Mouse (Mus musculus): Measurements from ENCODE around the gene Hoxb6. TPM values are rescaled to one million over a fixed set of nuclear protein-coding genes. Genes with fewer than 3 reads are reported as not detected.
A peak's percentile ranks its signal among the peaks of the same experiment; 100 is the strongest.

Hoxb6 gene
- total and polyA plus RNA-seq, 3 experiments: 33.0 to 210 (median 72.2) TPM

DNA sequence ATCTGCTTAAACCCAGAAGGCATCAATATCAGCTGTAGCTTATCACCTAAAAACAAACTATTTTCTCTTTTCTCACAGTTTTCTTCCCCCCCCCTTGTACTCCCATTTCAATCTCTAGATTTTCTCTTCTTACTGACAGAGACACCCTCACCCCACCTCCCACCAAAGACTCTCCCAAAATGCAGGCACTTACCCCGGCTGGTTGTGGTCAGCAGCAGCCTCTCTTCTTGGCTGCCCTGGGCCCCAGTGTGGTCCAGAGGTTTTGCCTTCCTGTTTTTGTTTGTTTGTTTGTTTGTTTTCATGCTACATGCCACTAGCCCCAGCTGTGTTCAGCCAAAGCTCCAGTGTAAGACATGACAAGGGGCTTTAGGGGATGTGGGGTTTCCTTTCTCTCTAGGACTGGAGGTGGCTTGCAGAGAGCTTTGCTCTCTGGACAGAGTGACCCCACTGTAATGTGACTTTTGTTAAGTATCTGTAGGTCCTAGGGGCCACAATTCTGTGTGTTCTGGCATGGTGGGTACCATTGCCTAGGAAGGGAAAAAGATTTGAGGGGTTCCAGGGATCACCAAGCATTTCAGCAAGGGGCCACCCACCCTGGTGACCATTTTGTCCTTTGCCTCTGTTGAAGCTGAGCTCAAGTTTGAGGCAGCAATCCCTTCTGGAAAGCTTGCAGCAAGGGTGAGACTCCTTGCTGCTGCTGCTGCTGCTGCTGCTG, 24.1 kb upstream of the Hoxb6 start:
- DNase-seq: no peak

DNA sequence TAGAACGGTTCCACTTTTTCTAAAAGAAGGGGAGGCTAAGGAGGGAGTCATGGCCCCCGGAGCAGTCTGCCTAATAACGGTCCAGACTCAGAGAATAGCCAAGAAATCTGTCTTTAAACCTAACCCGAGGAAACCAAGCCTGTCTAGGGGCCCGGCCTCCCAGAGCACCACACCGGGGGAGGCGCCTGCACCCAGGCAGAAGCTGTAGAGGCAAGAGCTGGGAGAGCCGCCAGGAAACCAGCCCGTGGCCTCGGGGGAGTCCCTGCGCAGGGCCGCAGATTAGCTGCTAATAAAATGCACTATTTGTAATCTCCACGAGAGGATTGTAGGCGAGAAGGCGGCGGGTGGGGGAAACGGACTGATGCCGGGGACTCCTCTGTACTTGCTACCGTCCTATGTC, 22.4 kb upstream of the Hoxb6 start:
- DNase-seq: peak; percentile 94

DNA sequence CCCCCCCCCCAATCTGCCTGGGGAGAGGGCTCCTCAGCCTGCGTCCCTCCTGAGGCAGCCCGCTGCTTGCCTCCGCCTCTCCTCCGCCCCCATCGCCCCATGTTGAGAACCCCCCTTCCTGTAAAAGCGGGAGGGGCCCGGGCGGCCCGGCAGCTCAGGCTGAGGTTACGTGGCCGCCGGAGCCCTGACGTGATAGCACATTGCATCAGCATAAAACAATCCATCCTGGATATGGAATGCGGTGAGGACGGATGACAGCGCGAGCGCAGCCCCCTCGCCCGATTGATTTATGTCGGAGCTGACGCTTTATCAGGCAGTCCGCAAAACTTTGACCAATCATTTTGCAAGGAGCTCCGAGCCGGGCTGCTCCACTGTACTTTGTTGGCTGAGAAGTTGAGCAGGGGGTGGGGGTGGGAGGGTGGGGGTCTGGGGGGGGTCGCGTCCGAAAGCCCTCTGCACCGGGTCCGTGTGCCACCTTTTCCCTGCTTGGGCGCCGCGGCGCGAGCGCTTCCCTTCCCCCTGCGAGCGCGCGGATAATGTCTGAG, 21.2 kb upstream of the Hoxb6 start, which contains the start of gene Hoxb9:
Hoxb9 (plus strand) TSS at position 462 of the 545 bp plus-strand sequence.
- DNase-seq: peak; percentile 96

DNA sequence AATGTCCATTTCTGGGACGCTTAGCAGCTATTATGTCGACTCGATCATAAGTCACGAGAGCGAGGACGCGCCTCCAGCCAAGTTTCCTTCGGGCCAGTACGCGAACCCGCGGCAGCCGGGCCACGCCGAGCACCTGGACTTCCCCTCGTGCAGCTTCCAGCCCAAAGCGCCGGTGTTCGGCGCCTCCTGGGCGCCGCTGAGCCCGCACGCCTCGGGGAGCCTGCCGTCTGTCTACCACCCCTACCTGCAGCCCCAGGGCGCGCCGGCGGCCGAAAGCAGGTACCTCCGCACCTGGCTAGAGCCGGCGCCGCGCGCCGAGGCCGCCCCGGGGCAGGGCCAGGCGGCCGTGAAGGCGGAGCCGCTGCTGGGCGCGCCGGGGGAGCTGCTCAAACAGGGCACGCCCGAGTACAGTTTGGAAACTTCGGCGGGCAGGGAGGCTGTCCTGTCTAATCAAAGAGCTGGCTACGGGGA, 20.7 kb upstream of the Hoxb6 start:
- peak; percentile 86 for DNase-seq

DNA sequence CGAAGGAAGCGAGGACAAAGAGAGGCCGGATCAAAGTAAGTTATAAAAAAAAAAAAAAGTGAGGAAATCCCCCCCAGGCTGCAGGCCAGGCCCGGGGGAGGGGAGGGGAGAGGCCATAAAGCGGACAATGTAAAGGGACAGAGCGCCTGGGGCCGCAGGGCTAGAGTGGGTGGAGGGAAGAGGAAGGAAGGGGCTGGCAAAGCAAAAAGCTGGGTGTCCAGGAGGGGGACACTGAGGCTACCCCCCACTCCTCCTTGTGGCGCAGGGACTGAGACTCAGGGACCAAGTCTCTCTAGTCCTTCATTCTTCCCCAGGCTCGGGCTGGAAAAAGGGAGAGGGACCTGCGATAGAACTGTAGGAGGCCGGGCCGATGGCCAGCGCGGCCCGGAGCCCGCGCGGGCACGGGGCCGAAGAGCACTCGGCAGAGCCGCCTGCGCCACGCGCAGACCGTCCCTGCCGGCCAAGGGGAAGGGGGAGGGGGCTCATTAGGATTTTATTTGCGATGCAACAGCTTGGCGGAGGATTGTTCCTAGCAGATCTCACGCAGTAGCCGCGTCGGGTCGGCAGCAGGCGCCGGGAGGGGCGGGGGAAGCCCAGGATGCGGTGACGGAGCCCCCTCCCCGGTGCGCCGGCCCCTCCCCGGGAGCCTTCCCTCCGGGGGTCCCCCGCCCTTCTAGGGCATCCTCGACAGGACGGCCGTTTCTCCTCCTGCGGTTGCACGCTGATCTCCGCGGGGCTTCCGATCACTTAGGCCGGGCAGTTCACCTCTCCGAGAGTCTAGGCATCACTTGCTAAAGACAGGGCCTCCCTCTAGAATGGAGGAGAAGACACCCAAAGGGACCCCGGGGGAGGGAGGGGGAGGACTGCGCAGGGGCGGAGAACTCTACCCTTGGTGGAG, 20.0 kb upstream of the Hoxb6 start:
- DNase-seq: peak; percentile 76

DNA sequence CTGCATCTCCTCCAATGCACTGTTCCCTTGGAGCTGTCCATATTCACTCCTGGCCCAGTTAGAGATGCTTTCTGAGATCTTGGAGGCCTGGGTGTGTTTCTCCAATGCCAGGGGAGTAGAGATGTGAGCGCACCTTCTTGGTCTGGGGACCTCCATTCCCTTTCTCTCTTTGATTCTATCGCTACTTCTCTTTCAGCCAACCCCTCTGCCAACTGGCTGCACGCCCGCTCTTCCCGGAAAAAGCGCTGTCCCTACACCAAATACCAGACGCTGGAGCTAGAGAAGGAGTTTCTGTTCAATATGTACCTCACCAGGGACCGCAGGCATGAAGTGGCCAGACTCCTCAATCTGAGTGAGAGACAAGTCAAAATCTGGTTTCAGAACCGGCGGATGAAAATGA, 17.8 kb upstream of the Hoxb6 start:
- peak; percentile 59 for DNase-seq

DNA sequence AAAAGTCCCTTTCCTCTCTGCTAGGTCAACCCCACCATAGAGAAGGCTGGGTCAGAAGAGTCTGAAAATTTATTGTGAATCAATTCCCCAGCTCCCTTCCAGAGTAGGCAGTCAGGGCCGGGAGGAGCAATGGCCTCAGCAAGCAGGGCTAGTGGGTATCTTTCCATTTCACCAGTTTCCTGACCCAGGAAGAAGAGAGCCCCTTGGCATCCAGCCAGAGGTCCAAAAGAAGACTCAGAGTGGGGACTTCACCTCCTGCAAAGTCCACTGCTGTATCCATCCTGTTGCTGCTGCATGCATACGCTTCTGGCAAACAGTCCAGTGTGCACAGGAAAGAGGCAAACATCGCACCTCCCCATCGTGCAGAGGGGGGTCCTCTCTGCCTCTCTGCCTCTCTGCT, 16.4 kb upstream of the Hoxb6 start:
- DNase-seq: peak; percentile 81

DNA sequence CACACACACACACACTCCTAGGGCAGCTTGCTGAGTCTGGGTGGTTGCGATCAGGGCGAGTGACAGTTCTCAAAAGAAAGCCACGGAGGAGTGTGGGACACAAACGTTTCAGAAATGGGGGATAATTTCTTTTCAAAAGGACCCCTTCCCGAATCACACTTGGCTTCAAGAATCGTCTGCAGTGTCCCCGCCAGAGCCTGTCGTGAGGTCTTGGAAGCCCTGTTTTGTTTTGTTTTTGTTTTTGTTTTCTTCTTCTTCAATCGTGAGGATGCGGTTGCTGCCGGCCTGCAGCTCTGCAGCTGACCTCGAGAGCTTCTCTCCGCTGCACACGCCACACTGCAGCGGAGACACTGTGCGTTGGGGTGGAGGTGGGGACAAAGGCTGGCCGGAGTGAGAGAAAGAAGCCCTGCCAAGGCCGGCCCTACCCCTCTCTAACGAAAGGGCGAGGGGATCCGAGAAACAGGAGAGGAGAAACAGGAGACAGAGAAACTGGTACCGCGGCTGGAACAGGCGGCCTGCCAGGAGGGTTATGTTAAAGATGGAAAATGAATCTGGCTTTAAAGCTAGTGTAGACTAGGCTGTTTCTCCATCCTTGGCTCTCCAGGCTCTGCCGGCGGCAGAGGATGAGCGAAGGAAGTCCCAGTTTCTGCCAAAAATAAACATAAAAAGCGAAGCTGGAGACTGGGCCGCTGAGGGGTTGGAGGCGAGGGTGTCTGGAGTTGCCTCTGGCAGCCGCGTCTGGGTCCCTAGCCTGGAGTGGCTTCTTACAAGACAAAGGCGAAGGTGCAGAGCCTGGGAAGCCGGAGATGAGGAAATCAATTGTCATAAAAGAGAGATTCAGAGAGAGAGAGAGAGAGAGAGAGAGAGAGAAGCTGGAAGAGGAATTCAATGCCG, 14.9 kb upstream of the Hoxb6 start:
- peak; percentile 76 for DNase-seq

DNA sequence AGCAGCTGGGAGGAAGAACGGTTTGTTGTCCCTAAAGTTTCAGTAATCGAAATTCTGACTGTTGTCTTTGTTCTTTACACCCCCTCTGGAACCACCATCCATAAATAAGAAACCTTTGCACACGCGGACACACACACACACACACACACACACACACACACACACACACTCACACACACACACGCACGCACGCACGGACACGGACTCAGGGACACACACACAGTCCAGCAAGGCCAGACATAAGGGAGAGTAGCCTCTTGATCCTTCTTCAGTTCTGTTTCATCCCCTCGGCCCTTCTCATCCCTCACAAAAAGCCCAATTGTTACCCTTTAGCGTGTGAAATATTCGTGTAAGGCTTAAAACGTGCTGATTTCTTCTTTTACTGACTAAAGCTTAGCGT, 14.0 kb upstream of the Hoxb6 start:
- peak; percentile 52 for DNase-seq

DNA sequence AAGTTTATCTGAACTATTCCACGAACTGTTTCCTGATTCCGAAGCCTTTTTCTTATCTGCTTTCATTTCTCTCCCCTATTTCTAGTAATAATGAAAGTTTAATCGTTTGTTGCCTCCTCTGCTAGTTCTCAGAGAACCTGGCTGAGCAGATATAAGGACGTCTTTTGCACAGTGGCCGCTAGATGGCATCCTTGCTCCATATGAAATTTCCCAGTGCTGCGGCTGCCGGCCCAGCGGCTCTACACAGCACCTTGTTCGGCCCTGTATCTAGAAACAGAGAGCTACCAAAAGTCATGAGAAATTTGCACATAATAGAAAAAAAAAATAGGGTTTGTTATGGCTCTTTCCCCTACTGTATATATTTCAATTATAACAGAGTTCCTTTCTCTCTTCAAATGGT, 13.5 kb upstream of the Hoxb6 start:
- DNase-seq: peak; percentile 94

DNA sequence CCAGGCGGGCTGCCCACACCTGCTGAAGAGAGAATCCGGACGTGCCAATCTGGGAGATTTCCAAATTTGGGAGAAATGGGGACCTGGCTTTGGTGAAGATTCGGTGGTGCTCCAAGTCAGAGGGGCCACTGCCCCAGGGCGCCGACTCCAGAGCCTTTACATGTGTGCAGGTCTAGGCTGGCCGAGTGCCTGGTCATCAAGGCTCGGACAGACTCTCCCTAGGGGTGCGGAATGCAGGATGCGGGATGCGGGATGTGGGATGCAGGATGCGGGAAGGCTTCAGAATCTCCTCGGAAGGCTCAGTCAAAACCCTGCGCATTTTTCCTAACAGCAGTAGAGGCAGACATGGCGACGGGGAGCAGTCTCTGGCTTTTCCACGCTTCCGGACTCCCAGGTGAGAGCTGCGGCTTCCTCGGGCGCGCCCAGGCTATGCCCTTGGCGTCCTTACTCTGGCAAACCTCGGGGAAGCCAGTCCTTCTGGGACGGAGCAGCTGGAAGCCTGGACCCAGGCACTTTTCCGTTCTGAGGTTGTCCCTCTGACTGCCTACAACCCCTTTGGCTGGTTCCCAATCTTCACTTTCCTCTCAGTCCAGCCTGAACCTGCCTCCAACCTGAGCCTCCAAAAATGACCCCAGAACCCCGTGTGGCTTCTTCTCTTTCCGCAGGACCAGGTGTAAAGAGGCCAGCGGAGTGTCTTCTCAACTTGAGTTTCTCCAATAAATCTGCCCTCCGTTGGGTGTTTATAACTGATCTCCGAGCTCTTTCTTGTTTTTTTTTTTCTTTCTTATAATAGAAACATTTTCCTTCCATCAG, 12.6 kb upstream of the Hoxb6 start:
- DNase-seq: peak; percentile 79

DNA sequence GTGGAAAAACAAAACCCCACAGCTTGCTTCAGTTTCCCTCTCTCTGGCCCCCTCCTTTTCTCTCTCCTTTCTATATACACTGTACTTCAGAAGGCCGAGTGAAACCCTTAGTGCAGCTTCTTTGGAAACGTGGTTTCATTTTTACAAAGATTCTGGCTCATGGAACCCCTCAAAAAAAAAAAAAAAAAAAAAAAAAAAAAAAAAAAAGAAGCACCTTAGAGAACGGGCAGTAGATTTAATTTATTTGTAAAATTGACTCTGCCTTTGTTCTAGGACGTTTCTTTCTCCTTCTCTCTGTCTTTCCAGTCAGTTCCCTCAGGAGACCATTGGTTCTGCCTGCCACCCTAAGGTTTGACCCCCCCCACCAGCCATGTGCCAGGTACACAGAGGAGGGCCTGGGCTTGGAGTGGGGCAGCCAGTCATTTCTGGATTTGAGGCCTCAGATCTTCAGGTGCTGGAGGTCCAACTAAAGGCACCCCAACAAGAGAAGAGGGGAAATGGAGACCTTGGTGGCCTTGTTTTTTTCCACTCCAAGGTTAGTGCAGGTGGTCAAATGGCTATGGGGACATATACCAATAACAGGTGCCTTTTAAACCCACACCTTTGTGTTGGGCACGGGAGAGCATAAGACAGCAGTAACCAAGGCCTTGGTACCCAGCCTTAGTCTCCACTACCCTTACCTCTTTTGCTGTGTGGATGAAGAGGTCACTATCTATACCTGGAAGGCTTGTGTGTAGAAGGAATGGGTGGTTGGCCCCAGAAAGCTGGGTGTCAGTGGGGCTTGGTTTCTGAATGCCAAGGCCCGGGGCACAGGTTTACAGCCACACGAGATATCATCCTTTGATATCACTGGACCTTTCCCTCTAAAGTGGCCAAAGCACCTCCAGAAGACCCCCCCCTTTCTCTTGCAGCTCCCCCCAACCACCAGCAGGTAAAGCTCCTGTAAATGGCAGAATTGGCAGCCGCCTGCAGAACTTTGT, 11.6 kb upstream of the Hoxb6 start:
- peak; percentile 68 for DNase-seq

DNA sequence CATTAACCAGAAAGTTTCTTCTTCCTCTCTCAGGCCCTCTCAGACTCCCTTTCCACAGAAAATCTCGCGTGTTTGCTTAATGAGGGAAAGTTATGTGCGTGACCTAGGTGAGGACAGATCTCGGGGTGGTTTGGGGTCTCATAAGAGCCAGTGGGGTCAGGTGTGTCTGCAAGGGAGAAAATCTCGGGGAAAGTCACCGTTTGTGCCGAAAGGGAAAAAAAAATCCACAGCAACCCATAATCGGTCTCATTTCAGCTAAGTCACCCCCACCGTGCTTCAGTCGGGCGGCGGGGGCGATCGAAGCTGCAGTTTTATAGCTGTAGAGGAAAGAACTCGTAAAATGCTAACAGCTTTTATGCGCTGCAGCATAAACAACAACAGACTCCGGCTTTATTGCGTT, 10.9 kb upstream of the Hoxb6 start:
- peak; percentile 62 for DNase-seq

DNA sequence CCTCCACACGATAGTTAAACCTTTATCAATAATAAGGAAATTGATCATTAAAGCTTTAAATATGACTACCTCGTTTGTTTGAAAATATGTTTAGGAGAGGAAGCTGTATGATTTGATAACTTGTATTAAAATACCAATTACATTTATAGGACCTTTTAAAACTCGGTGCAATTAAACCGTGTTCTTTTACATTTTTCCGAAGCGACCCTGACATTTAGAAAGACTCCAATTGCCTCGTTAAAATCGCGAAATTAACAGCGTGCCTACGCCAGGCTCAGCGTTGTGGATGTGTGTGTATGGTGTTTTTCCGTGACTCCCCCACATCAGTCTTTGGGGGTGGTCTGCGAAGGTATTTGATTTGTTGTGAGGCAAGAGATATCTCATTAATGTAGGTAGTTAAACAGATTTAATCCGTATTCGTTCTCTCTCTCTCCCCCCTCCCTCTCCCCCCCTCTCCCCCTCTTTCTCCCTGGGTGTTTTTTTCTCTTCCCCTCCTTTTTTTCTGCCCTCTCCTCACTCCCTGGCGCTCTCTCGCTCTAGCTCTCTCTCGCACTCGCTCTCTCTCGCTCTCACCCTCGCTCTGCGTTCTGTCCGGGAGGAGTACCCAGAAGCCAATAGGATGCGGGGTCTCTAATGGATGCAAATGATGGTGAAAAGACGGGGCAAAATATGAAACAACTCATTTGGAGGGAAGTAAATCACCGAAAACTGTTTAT, 10.3 kb upstream of the Hoxb6 start, which contains the start of gene Hoxb8:
Hoxb8 (plus strand) TSS at position 51 of the 716 bp plus-strand sequence.
- peak; percentile 72 for DNase-seq

DNA sequence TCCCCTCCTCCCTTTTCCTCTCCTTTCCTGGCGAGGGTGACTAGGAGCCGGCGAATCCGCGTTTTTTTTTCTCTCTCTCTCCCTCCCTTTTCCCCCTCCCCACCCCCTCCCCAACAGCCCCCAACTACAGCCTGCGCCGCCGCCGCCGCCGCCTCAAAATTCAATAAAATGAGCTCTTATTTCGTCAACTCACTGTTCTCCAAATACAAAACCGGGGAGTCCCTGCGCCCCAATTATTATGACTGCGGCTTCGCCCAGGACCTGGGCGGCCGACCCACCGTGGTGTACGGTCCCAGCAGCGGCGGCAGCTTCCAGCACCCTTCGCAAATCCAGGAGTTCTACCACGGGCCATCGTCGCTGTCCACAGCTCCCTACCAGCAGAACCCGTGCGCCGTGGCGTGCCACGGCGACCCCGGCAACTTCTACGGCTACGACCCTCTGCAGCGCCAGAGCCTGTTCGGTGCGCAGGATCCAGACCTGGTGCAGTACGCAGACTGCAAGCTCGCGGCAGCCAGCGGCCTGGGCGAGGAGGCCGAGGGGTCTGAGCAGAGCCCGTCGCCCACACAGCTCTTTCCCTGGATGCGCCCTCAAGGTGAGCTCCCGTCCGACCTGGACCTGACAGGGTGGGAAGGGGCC, 9.4 kb upstream of the Hoxb6 start:
- no peak for DNase-seq

DNA sequence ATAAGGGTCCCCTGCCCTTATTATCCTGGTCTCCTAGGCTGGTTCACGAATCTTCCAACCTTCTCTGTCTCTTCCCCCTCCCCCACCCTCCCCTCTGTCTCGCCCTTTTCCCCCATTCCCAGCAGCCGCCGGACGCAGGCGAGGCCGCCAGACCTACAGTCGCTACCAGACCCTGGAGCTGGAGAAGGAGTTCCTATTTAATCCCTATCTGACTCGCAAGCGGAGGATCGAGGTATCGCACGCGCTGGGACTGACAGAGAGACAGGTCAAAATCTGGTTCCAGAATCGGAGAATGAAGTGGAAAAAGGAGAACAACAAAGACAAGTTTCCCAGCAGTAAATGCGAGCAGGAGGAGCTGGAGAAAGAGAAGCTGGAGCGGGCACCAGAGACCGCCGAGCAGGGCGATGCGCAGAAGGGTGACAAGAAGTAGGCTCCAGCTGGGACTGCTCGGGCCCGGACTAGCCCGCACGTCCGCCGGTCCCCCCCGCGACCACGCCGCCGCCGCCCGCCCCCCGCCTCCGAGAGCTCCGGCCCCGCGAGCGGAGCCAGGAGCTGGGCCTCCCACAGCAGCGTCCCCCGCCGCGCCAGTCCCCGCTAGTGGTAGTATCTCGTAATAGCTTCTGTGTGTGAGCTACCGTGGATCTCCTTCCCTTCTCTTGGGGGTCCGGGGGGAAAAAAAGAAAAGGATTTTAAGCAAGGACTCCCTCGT, 8.1 kb upstream of the Hoxb6 start:
- peak; percentile 78 for DNase-seq

Measured in adrenal gland, adult 2 months (tissue).